3 mouse cellular contexts compared by ENCODE assay signal in genomic region chr19:9860821-9861220, GRCm38 (mm10).
DNase-seq lines count a peak whose midpoint lies in the region.

No protein-coding gene starts in this region.

- peak; percentile 57 for DNase-seq in ES-CJ7 (ENCODE audit: low read depth, low spot score)
- DNase-seq in R1 (ENCODE audit: low read depth, low spot score) = peak; percentile 75
- peak; percentile 66 for DNase-seq in ZHBTc4 (ENCODE audit: low read depth, low spot score)
